10 mouse cellular contexts compared by ENCODE assay signal in genomic region chr2:19037907-19038570, GRCm38 (mm10). TPM values are rescaled to one million over a fixed set of nuclear protein-coding genes. Genes with fewer than 3 reads are reported as not detected.
A peak's percentile ranks its signal among the peaks of the same experiment; 100 is the strongest.
DNase-seq lines count a peak whose midpoint lies in the region; ATAC-seq and TF ChIP-seq lines count a peak whose summit lies in the region.
"Had no signal": no experiment of that assay in that cellular context is flagged by ENCODE, and none has a peak within 500 bp of the region (broad histone marks: within the 10 kb centered on the region; RNA-seq: fewer than 3 reads in every experiment).

No protein-coding gene starts in this region.

- H3K4me2 ChIP-seq in kidney, postnatal 0 days (ENCODE audit: low read length) = no peak overlapping the region
- H3K4me2 ChIP-seq in forebrain, embryonic 12.5 days = no peak overlapping the region
- H3K4me2 ChIP-seq: embryonic facial prominence, embryonic 15.5 days had no signal

- H3K4me1 ChIP-seq in kidney, postnatal 0 days (replicated peaks; ENCODE audit: insufficient read depth, low read length) = 0 out of 2 replicates have a peak, but pooled peaks cover 5% of the 10 kb centered on the region
- H3K4me1 ChIP-seq in brown adipose tissue, adult 24 weeks (ENCODE audit: control insufficient read depth, insufficient read depth, insufficient read length, low read length) = no peaks in the 10 kb centered on the region
- no peaks in the 10 kb centered on the region for H3K4me1 ChIP-seq in forebrain, embryonic 12.5 days
- H3K4me1 ChIP-seq: embryonic facial prominence, embryonic 15.5 days had no signal

- peak; percentile 44 for DNase-seq in kidney, postnatal 0 days (ENCODE audit: low spot score)
- DNase-seq in kidney, postnatal 4 days = no peak
- peak; percentile 23 to 24 for DNase-seq in heart, postnatal 10 days
- no peak for DNase-seq in right cerebral cortex, postnatal 4 days
- no peak for DNase-seq in urinary bladder, postnatal 25 days (ENCODE audit: low spot score)
- DNase-seq: gastrocnemius, postnatal 14 days had no signal

- H3K27me3 ChIP-seq in kidney, postnatal 0 days (ENCODE audit: insufficient read depth, low read length) = no peaks in the 10 kb centered on the region
- H3K27me3 ChIP-seq in forebrain, embryonic 12.5 days = no peaks in the 10 kb centered on the region
- H3K27me3 ChIP-seq: embryonic facial prominence, embryonic 15.5 days had no signal

- no peak overlapping the region for H3K9ac ChIP-seq in kidney, postnatal 0 days (ENCODE audit: low read depth, low read length)
- no peak overlapping the region for H3K9ac ChIP-seq in forebrain, embryonic 12.5 days
- H3K9ac ChIP-seq: embryonic facial prominence, embryonic 15.5 days had no signal

- no peaks in the 10 kb centered on the region for H3K36me3 ChIP-seq in kidney, postnatal 0 days (ENCODE audit: insufficient read depth, low read length)
- no peaks in the 10 kb centered on the region for H3K36me3 ChIP-seq in forebrain, embryonic 12.5 days (replicated peaks)
- H3K36me3 ChIP-seq: embryonic facial prominence, embryonic 15.5 days had no signal

- no peak overlapping the region for H3K4me3 ChIP-seq in kidney, postnatal 0 days (replicated peaks; ENCODE audit: low read depth, low read length)
- no peak overlapping the region for H3K4me3 ChIP-seq in brown adipose tissue, adult 24 weeks (ENCODE audit: insufficient read depth, low read depth, low read length)
- no peak overlapping the region for H3K4me3 ChIP-seq in forebrain, embryonic 12.5 days (replicated peaks)
- H3K4me3 ChIP-seq: embryonic facial prominence, embryonic 15.5 days had no signal

- no peak for ATAC-seq in kidney, postnatal 0 days (replicated peaks; ENCODE audit: low FRiP score, low read depth)
- peak; percentile 73 for ATAC-seq in monocyte, adult 5-6 weeks (replicated peaks; ENCODE audit: insufficient number of reproducible peaks, low FRiP score, low TSS enrichment, poor library complexity, severe bottlenecking)
- no peak for ATAC-seq in forebrain, embryonic 12.5 days (ENCODE audit: low FRiP score)

- WGBS in kidney, postnatal 0 days = 63% methylated on average over 4 of the region's 4 CpGs
- 84% methylated on average over 4 of the region's 4 CpGs for WGBS in forebrain, embryonic 12.5 days

- H3K27ac ChIP-seq in kidney, postnatal 0 days = peak overlapping the region; percentile 72
- H3K27ac ChIP-seq in brown adipose tissue, adult 24 weeks (replicated peaks; ENCODE audit: low read depth, low read length) = peak overlapping the region; percentile 23
- no peak overlapping the region for H3K27ac ChIP-seq in forebrain, embryonic 12.5 days
- H3K27ac ChIP-seq: embryonic facial prominence, embryonic 15.5 days had no signal

- 0 out of 2 replicates have a peak, but pooled peaks cover 3% of the 10 kb centered on the region for H3K9me3 ChIP-seq in kidney, postnatal 0 days (replicated peaks; ENCODE audit: low read length)
- H3K9me3 ChIP-seq in forebrain, embryonic 12.5 days = no peaks in the 10 kb centered on the region
- H3K9me3 ChIP-seq: embryonic facial prominence, embryonic 15.5 days had no signal

- no peak for TF ChIP-seq CTCF in kidney, postnatal 0 days (IDR thresholded peaks at IDR 0.05; ENCODE audit: low read depth)

- intact Hi-C loops in heart, postnatal 10 days (cut with DNase I) = no loop called here

RNA-seq across cellular contexts. Expression of gene 4930426L09Rik, which starts 39.9 kb away (rescaled TPM):
- 0.43 and 0.54 TPM in 2 replicates for polyA plus RNA-seq in kidney, postnatal 0 days (2015; fragmentation: Nextera tagmentation; extraction: Ambion mirVana)
- polyA plus RNA-seq in brown adipose tissue, adult 24 weeks (2012; ENCODE audit: insufficient read depth, insufficient read length, missing spikeins) = not detected in 2 replicates
- total RNA-seq in heart, postnatal 10 days (2021) = under 1 TPM; 0.22 to 0.53 TPM
- 1.7 to 2.6 TPM (median 2.0 TPM) in 3 replicates for total RNA-seq in monocyte, adult 5-6 weeks (2017)
- polyA plus RNA-seq in forebrain, embryonic 12.5 days (2016; fragmentation: Nextera tagmentation; extraction: Ambion mirVana) = 0.36 and 0.47 TPM in 2 replicates

RNA-seq across cellular contexts. Expression of gene Pip4k2a, which starts 40.1 kb away (rescaled TPM):
- 7.8 and 8.7 TPM in 2 replicates for polyA plus RNA-seq in kidney, postnatal 0 days (2015; fragmentation: Nextera tagmentation; extraction: Ambion mirVana)
- polyA plus RNA-seq in brown adipose tissue, adult 24 weeks (2012; ENCODE audit: insufficient read depth, insufficient read length, missing spikeins) = 6.3 and 7.7 TPM in 2 replicates
- total RNA-seq in heart, postnatal 10 days (2021) = 10 to 100 TPM in 1 of 2 experiments, 1 to 10 TPM in 1; 8.7 to 10.9 TPM
- total RNA-seq in monocyte, adult 5-6 weeks (2017) = 117 to 157 TPM (median 133 TPM) in 3 replicates
- 9.1 and 10.9 TPM in 2 replicates for polyA plus RNA-seq in forebrain, embryonic 12.5 days (2016; fragmentation: Nextera tagmentation; extraction: Ambion mirVana)

Comparison
In these comparisons a context has a peak if more than half of its experiments do, and no peak if none do; other contexts are left out.
1. DNase-seq: peak in kidney, postnatal 0 days (single experiment) and heart, postnatal 10 days (2 of 2); none in kidney, postnatal 4 days (0 of 2), right cerebral cortex, postnatal 4 days (single experiment) and urinary bladder, postnatal 25 days (single experiment).